Mouse (Mus musculus) testis, adult 2 months (tissue): ENCODE measurements around the gene Birc7.

Experiments
- CTCF ChIP-seq: fragments of 200-500 bp; IDR thresholded peaks from 2 replicates; pipeline ENCODE4 v1.5.1; 2012; ENCODE audit warnings: low read depth, mild to moderate bottlenecking, inconsistent platforms, low read length, moderate library complexity; ENCODE audit not compliant: control insufficient read depth, insufficient read depth, insufficient replicate concordance
- POLR2A ChIP-seq: fragments of 200-500 bp; IDR thresholded peaks from 2 replicates; pipeline ENCODE4 v1.6.1; 2012; ENCODE audit warnings: low read depth, mild to moderate bottlenecking, inconsistent platforms, low read length, moderate library complexity; ENCODE audit not compliant: control insufficient read depth

GRCm38 (mm10) chr2:180932418-180932817 lies 3.6 kb downstream of the Birc7 start:
- no peak for TF ChIP-seq CTCF
- no peak for TF ChIP-seq POLR2A
